Mouse (Mus musculus) embryonic facial prominence, embryonic 11.5 days (tissue): ENCODE data around the gene Wfikkn2. TPM values are rescaled to one million over a fixed set of nuclear protein-coding genes. Genes with fewer than 3 reads are reported as not detected.

Experiments used
- ATAC-seq: fragments of 200-750 bp; cut with Nextera tagmentation; replicated peaks from 2 replicates; pipeline ENCODE4 v1.8.0; 2017; ENCODE audit warnings: low read depth; ENCODE audit not compliant: insufficient number of reproducible peaks, low FRiP score, low TSS enrichment
- DNase-seq: peaks from one replicate; pipeline ENCODE4 v3.0.0-alpha.2; 2015; ENCODE audit warnings: low spot score
- H3K27ac ChIP-seq: fragments of 300-500 bp; sonication (generic); replicated peaks from 2 replicates; pipeline ENCODE4 v1.5.1; 2014; ENCODE audit warnings: mild to moderate bottlenecking, low read depth, low read length, control low read depth
- H3K27me3 ChIP-seq: fragments of 300-500 bp; sonication (generic); 2 replicates; pipeline ENCODE4 v1.6.1; 2014; ENCODE audit warnings: mild to moderate bottlenecking, low read length, moderate library complexity, mixed read lengths; ENCODE audit not compliant: control insufficient read depth, insufficient read depth
- H3K36me3 ChIP-seq: fragments of 300-500 bp; sonication (generic); replicated peaks from 2 replicates; pipeline ENCODE4 v1.6.1; 2014; ENCODE audit warnings: low read depth, mild to moderate bottlenecking, low read length, moderate library complexity, mixed read lengths; ENCODE audit not compliant: control insufficient read depth, insufficient read depth
- H3K4me1 ChIP-seq: fragments of 300-500 bp; sonication (generic); 2 replicates; pipeline ENCODE4 v1.6.1; 2014; ENCODE audit warnings: low read length, mixed read lengths; ENCODE audit not compliant: control insufficient read depth, insufficient read depth
- H3K4me2 ChIP-seq: fragments of 300-500 bp; sonication (generic); 2 replicates; pipeline ENCODE4 v1.6.1; 2014; ENCODE audit warnings: low read depth, mild to moderate bottlenecking, control low read depth, low read length, moderate library complexity
- H3K4me3 ChIP-seq: fragments of 300-500 bp; sonication (generic); 2 replicates; pipeline ENCODE4 v1.5.1; 2014; ENCODE audit warnings: low read depth, low read length, control low read depth
- H3K9ac ChIP-seq: fragments of 300-500 bp; sonication (generic); replicated peaks from 2 replicates; pipeline ENCODE4 v1.6.1; 2014; ENCODE audit warnings: mild to moderate bottlenecking, control low read depth, low read length
- H3K9me3 ChIP-seq: fragments of 300-500 bp; sonication (generic); replicated peaks from 2 replicates; pipeline ENCODE4 v1.6.1; 2016; ENCODE audit warnings: mild to moderate bottlenecking, low read length, inconsistent platforms, mixed read lengths; ENCODE audit not compliant: control insufficient read depth
- WGBS: fragments of 180-500 bp; shearing (Covaris S2); extraction: QIAGEN DNeasy Blood & Tissue Kit; methylation state at CpG from one replicate; pipeline ENCODE4 v1.1.7; 2014; 5-methylcytosine and 5-hydroxymethylcytosine counted together
- polyA plus RNA-seq: library from polyadenylated mRNA; unstranded; fragments of >200 nt; fragmentation: Nextera tagmentation; extraction: Ambion mirVana; gene quantifications from 2 replicates; pipeline ENCODE4 v1.2.1, GENCODE M21; 2014

Wfikkn2 gene
- 4.2 and 5.0 TPM in 2 replicates for polyA plus RNA-seq

- DNase-seq = peak; percentile 93
- peak within 1 kb of the TSS; percentile 33 for H3K4me2 ChIP-seq
- H3K36me3 ChIP-seq = no peaks in the 10 kb centered on the region
- ATAC-seq = peak; percentile 94
- peaks cover 20% of the 10 kb centered on the region for H3K4me1 ChIP-seq
- peak within 1 kb of the TSS; percentile 40 for H3K9ac ChIP-seq
- peak within 1 kb of the TSS; percentile 80 for H3K27ac ChIP-seq
- 26% methylated on average over 17 of the region's 17 CpGs for WGBS
- H3K27me3 ChIP-seq = no peaks in the 10 kb centered on the region
- no peak within 1 kb of the TSS for H3K4me3 ChIP-seq
- no peaks in the 10 kb centered on the region for H3K9me3 ChIP-seq
Observed at GRCm38 (mm10) chr11:94245955-94246788, at the start of gene Wfikkn2. Wfikkn2 (minus strand) TSS chr11:94246005.

- H3K27ac ChIP-seq = no peak overlapping the region
- WGBS = 82% methylated on average over 9 of the region's 9 CpGs
- no peaks in the 10 kb centered on the region for H3K4me1 ChIP-seq
- H3K27me3 ChIP-seq = no peaks in the 10 kb centered on the region
- H3K4me3 ChIP-seq = no peak overlapping the region
- H3K4me2 ChIP-seq = no peak overlapping the region
- ATAC-seq (no peak), DNase-seq (no peak)
- H3K9me3 ChIP-seq = no peaks in the 10 kb centered on the region
- no peak overlapping the region for H3K9ac ChIP-seq
- peaks cover 21% of the 10 kb centered on the region for H3K36me3 ChIP-seq
Observed at GRCm38 (mm10) chr11:94294996-94295845, 49.4 kb upstream of the Wfikkn2 start.

- H3K4me3 ChIP-seq = no peak overlapping the region
- no peaks in the 10 kb centered on the region for H3K27me3 ChIP-seq
- H3K36me3 ChIP-seq = peaks cover 16% of the 10 kb centered on the region
- H3K4me2 ChIP-seq = no peak overlapping the region
- H3K4me1 ChIP-seq = no peaks in the 10 kb centered on the region
- no peak overlapping the region for H3K27ac ChIP-seq
- ATAC-seq (no peak), DNase-seq (no peak)
- no peak overlapping the region for H3K9ac ChIP-seq
- no peaks in the 10 kb centered on the region for H3K9me3 ChIP-seq
- 95% methylated on average over 10 of the region's 10 CpGs for WGBS
Observed at GRCm38 (mm10) chr11:94290062-94290740, 44.4 kb upstream of the Wfikkn2 start.

- H3K4me1 ChIP-seq = no peaks in the 10 kb centered on the region
- H3K9ac ChIP-seq = no peak overlapping the region
- no peak overlapping the region for H3K4me2 ChIP-seq
- peaks cover 9% of the 10 kb centered on the region for H3K36me3 ChIP-seq
- no peak overlapping the region for H3K4me3 ChIP-seq
- 94% methylated on average over 5 of the region's 5 CpGs for WGBS
- no peaks in the 10 kb centered on the region for H3K27me3 ChIP-seq
- ATAC-seq = no peak; the same call in 1 of the 2 replicates
- no peak overlapping the region for H3K27ac ChIP-seq
- H3K9me3 ChIP-seq = no peaks in the 10 kb centered on the region
- no peak for DNase-seq
Observed at GRCm38 (mm10) chr11:94287105-94287504, 41.3 kb upstream of the Wfikkn2 start.

GRCm38 (mm10) chr11:94285886-94286574, 40.2 kb upstream of the Wfikkn2 start:
- Histone ChIP-seq H3K4me3 (no peak overlapping the region), H3K27ac (no peak overlapping the region), H3K27me3 (no peaks in the 10 kb centered on the region), H3K4me2 (no peak overlapping the region), H3K4me1 (no peaks in the 10 kb centered on the region), H3K9ac (no peak overlapping the region), H3K9me3 (no peaks in the 10 kb centered on the region), H3K36me3 (peaks cover 9% of the 10 kb centered on the region)
- WGBS = 94% methylated on average over 11 of the region's 11 CpGs
- DNase-seq (no peak), ATAC-seq (no peak)

GRCm38 (mm10) chr11:94283536-94284099, 37.8 kb upstream of the Wfikkn2 start:
- Histone ChIP-seq H3K36me3 (peaks cover under 1% of the 10 kb centered on the region), H3K27me3 (no peaks in the 10 kb centered on the region), H3K27ac (no peak overlapping the region), H3K4me1 (no peaks in the 10 kb centered on the region), H3K4me2 (no peak overlapping the region), H3K9me3 (no peaks in the 10 kb centered on the region), H3K9ac (no peak overlapping the region), H3K4me3 (no peak overlapping the region)
- no peak for ATAC-seq
- 95% methylated on average over 6 of the region's 6 CpGs for WGBS
- no peak for DNase-seq

GRCm38 (mm10) chr11:94282291-94282690, 36.5 kb upstream of the Wfikkn2 start:
- no peak overlapping the region for H3K9ac ChIP-seq
- H3K4me2 ChIP-seq = no peak overlapping the region
- H3K9me3 ChIP-seq = no peaks in the 10 kb centered on the region
- DNase-seq (no peak), ATAC-seq (no peak)
- H3K4me1 ChIP-seq = no peaks in the 10 kb centered on the region
- no peaks in the 10 kb centered on the region for H3K27me3 ChIP-seq
- H3K36me3 ChIP-seq = no peaks in the 10 kb centered on the region; the same call in 1 of the 2 replicates
- H3K27ac ChIP-seq = no peak overlapping the region
- 69% methylated on average over 5 of the region's 5 CpGs for WGBS
- H3K4me3 ChIP-seq = no peak overlapping the region
